Mouse (Mus musculus): Measurements from ENCODE around the gene Aig1.

- TF ChIP-seq CEBPB (IDR thresholded peaks at IDR 0.05; ENCODE audit: low read depth) (no peak), CTCF (IDR thresholded peaks at IDR 0.05; ENCODE audit: control insufficient read depth, insufficient read depth, insufficient read length) (no peak)
These were observed 209.0 kb downstream of the Aig1 start for GRCm38 (mm10) chr10:13659778-13660177.
